Mouse (Mus musculus): ENCODE results near the gene Pagr1a. TPM values are rescaled to one million over a fixed set of nuclear protein-coding genes. Genes with fewer than 3 reads are reported as not detected.

Pagr1a gene
- polyA plus RNA-seq, 1 experiment from 2014 or later = 30.5 TPM

DNA sequence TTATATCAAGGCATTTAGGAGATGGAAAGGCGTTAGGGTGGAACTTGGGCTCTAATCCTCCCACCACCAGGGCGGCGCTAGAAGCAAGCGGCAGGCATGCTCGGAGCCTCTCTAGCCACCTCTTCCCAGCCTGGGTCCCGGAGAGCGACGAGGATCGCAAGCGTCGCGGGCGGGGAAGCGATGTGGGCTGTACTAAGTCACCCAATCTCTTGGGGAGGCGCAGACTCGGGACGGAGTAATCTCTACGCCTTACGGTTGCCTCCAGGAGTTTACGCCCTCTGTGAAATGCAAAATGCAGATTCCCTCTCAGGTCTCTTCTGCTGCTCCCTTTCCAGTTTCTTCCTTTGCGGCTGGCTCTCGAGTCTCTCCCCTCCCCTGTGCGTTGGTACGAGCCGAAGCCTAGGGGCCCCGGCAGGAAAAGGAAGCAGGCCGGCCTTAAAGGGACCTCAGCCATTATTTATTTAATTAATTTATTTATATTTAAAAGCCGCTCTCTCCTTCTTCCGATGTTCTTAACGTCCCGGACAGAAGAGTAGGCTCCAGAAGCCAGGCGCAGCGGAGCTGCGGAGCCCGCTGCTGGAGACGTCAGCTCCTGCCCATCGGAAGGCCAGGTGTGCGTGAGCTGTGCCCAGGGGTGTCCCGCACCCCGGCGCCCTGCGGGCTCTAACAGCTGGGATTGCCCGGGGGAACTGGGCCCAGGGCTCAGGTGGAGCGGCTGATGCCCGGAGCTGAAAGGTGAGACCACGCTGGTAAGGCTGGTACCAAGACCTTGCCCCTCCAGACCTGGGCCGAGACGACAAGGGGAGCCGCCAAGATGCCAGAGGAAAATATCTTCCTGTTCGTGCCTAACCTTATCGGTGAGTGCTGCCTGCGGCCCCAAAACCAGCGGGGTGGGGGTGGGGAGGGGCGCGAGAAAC, 40.9 kb downstream of the Pagr1a start, which contains the start of gene Cdiptos:
TSS of gene Cdiptos (minus strand) at position 149 of the 917 bp plus-strand sequence.
- peak; percentile 99 for DNase-seq (ENCODE audit: low spot score)
- H3K4me3 ChIP-seq (ENCODE audit: low read depth, low read length) = peak within 1 kb of the TSS; percentile 78
- peak within 1 kb of the TSS; percentile 88 for H3K4me2 ChIP-seq (ENCODE audit: low read depth, low read length)
- peaks cover 31% of the 10 kb centered on the region for H3K36me3 ChIP-seq (ENCODE audit: control insufficient read depth, insufficient read depth, low read length)
- H3K9ac ChIP-seq (ENCODE audit: low read depth, low read length) = peak within 1 kb of the TSS; percentile 89
- H3K9me3 ChIP-seq (ENCODE audit: control insufficient read depth, low read length) = no peaks in the 10 kb centered on the region
- H3K27me3 ChIP-seq (replicated peaks; ENCODE audit: control insufficient read depth, insufficient read depth, low read length) = no peaks in the 10 kb centered on the region
- peak; percentile 98 for ATAC-seq (ENCODE audit: low read depth)
- under 1% methylated on average over 42 of the region's 55 CpGs for WGBS
- H3K4me1 ChIP-seq (ENCODE audit: control insufficient read depth, insufficient read depth, low read length) = peaks cover 8% of the 10 kb centered on the region
- peak within 1 kb of the TSS; percentile 90 for H3K27ac ChIP-seq (replicated peaks; ENCODE audit: low read depth, low read length)

DNA sequence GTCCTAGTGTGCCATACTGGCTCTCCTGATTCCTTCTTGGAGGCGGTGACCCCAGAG, 41.4 kb downstream of the Pagr1a start, which contains the start of gene Cdipt:
TSS of gene Cdipt (plus strand) at position 22 of the 57 bp plus-strand sequence.
- Histone ChIP-seq H3K9ac (ENCODE audit: low read depth, low read length) (peak within 1 kb of the TSS; percentile 89), H3K4me1 (ENCODE audit: control insufficient read depth, insufficient read depth, low read length) (peaks cover 8% of the 10 kb centered on the region), H3K27ac (replicated peaks; ENCODE audit: low read depth, low read length) (peak within 1 kb of the TSS; percentile 90), H3K36me3 (ENCODE audit: control insufficient read depth, insufficient read depth, low read length) (peaks cover 28% of the 10 kb centered on the region), H3K9me3 (ENCODE audit: control insufficient read depth, low read length) (no peaks in the 10 kb centered on the region), H3K27me3 (replicated peaks; ENCODE audit: control insufficient read depth, insufficient read depth, low read length) (no peaks in the 10 kb centered on the region), H3K4me2 (ENCODE audit: low read depth, low read length) (peak within 1 kb of the TSS; percentile 88), H3K4me3 (ENCODE audit: low read depth, low read length) (peak within 1 kb of the TSS; percentile 78)
- ATAC-seq (ENCODE audit: low read depth) (no peak), DNase-seq (ENCODE audit: low spot score) (no peak)
- 0% methylated on average over 1 of the region's 1 CpGs for WGBS

DNA sequence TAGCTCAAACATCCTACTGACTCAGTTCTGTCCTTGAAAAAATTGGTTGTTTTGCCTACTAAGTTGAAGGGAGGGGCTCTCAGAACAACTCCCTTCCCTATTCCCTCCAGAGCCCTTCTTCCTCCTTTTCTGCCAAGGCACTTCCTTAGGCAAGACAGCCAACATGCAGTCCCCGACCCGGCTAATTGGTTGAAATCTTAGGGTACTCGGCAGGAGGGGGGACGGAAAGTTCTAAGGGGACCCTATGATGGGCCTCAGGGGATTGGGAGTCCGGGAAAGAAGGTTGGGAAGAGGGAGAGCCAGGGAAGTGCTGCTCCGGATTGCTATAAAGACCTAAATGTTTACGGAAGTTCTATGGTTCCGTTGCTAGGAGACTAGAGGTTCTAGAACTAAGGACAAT, 41.7 kb downstream of the Pagr1a start:
- peaks cover 28% of the 10 kb centered on the region for H3K36me3 ChIP-seq (ENCODE audit: control insufficient read depth, insufficient read depth, low read length)
- H3K27ac ChIP-seq (replicated peaks; ENCODE audit: low read depth, low read length) = no peak overlapping the region
- H3K27me3 ChIP-seq (replicated peaks; ENCODE audit: control insufficient read depth, insufficient read depth, low read length) = no peaks in the 10 kb centered on the region
- ATAC-seq (ENCODE audit: low read depth) (no peak; the same call in 1 of the 2 replicates), DNase-seq (ENCODE audit: low spot score) (no peak)
- 11% methylated on average over 8 of the region's 8 CpGs for WGBS
- peak overlapping the region; percentile 89; the same call in 1 of the 2 replicates for H3K9ac ChIP-seq (ENCODE audit: low read depth, low read length)
- H3K9me3 ChIP-seq (ENCODE audit: control insufficient read depth, low read length) = no peaks in the 10 kb centered on the region
- peaks cover 8% of the 10 kb centered on the region for H3K4me1 ChIP-seq (ENCODE audit: control insufficient read depth, insufficient read depth, low read length)
- H3K4me2 ChIP-seq (ENCODE audit: low read depth, low read length) = peak overlapping the region; percentile 88
- peak overlapping the region; percentile 78 for H3K4me3 ChIP-seq (ENCODE audit: low read depth, low read length)

DNA sequence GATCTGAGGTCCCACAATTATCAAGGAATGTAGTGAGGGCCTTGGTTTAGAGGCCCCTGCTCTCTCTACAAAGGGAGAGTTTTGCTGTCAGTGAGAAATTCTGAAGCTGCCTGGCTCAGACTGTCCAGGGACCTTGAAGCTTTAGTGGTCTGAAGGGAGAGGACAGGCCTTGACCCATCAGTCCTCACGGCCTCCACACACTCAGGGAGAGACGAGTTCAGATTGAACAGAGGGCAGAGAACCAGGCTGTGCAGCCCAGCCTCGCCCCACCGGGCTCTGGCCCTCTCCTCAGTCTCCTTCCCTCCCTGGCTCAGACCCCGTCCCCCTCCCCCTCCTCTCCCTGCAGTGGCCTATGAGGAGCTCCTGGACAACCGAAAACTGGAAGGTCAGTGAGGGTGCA, 49.8 kb downstream of the Pagr1a start:
- DNase-seq (ENCODE audit: low spot score) = no peak
- no peak for ATAC-seq (ENCODE audit: low read depth)

DNA sequence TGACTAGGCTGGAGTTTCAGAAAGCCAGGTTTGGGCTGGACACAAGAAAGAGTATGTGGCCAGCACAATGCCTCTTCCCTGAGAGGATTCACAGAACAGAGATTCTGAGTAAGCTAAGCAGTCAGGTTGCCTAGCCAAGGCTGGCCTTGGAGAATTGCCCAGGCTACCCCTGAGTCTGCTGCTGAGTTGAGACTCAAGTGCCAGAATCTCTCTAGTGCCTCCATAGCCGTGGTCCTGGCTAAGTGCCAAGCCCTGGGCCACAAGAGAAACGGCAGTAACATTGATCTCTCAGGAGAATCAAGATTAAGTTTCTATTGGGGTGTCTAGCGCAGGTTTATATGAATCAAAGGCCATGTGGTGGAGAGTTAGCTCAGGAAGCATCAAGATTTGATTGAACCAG, 51.6 kb downstream of the Pagr1a start:
- no peak overlapping the region for H3K27ac ChIP-seq (replicated peaks; ENCODE audit: low read depth, low read length)
- H3K36me3 ChIP-seq (ENCODE audit: control insufficient read depth, insufficient read depth, low read length) = no peaks in the 10 kb centered on the region
- no peak overlapping the region for H3K9ac ChIP-seq (ENCODE audit: low read depth, low read length)
- H3K4me2 ChIP-seq (ENCODE audit: low read depth, low read length) = no peak overlapping the region
- 58% methylated on average over 3 of the region's 3 CpGs for WGBS
- peaks cover 13% of the 10 kb centered on the region; the same call in 1 of the 2 replicates for H3K27me3 ChIP-seq (replicated peaks; ENCODE audit: control insufficient read depth, insufficient read depth, low read length)
- no peak overlapping the region for H3K4me3 ChIP-seq (ENCODE audit: low read depth, low read length)
- DNase-seq (ENCODE audit: low spot score) = no peak
- ATAC-seq (ENCODE audit: low read depth) = no peak
- no peaks in the 10 kb centered on the region for H3K9me3 ChIP-seq (ENCODE audit: control insufficient read depth, low read length)
- no peaks in the 10 kb centered on the region for H3K4me1 ChIP-seq (ENCODE audit: control insufficient read depth, insufficient read depth, low read length)

More for the DNA sequence above, 49.8 kb downstream of the Pagr1a start:
- no peaks in the 10 kb centered on the region for H3K36me3 ChIP-seq (ENCODE audit: control insufficient read depth, insufficient read depth, low read length)
- 62% methylated on average over 6 of the region's 6 CpGs for WGBS
- peaks cover 13% of the 10 kb centered on the region; the same call in 1 of the 2 replicates for H3K27me3 ChIP-seq (replicated peaks; ENCODE audit: control insufficient read depth, insufficient read depth, low read length)
- H3K9me3 ChIP-seq (ENCODE audit: control insufficient read depth, low read length) = no peaks in the 10 kb centered on the region
- H3K4me1 ChIP-seq (ENCODE audit: control insufficient read depth, insufficient read depth, low read length) = no peaks in the 10 kb centered on the region
- no peak overlapping the region for H3K27ac ChIP-seq (replicated peaks; ENCODE audit: low read depth, low read length)
- no peak overlapping the region for H3K4me3 ChIP-seq (ENCODE audit: low read depth, low read length)
- H3K9ac ChIP-seq (ENCODE audit: low read depth, low read length) = no peak overlapping the region
- H3K4me2 ChIP-seq (ENCODE audit: low read depth, low read length) = no peak overlapping the region

Small RNAs within 50 kb of the gene (microRNA-seq; reads per million reads assigned to microRNA genes)
- not detected for gene Gm44343 (ENCODE audit: borderline number of aligned reads)

Other genes starting within 250 kb of the Pagr1a start
- gene Ypel3, start 240.4 kb downstream of the Pagr1a start, polyA plus RNA-seq (2014; fragmentation: Nextera tagmentation; extraction: Ambion mirVana) = 117 and 123 TPM in 2 replicates
- gene Tbx6, start 235.9 kb downstream of the Pagr1a start, polyA plus RNA-seq (2014; fragmentation: Nextera tagmentation; extraction: Ambion mirVana) = 0.24 and 0.35 TPM in 2 replicates
- gene Ppp4c, start 224.9 kb downstream of the Pagr1a start, polyA plus RNA-seq (2014; fragmentation: Nextera tagmentation; extraction: Ambion mirVana) = 214 and 256 TPM in 2 replicates
- gene Fam57b, start 219.7 kb downstream of the Pagr1a start, polyA plus RNA-seq (2014; fragmentation: Nextera tagmentation; extraction: Ambion mirVana) = 1.1 and 1.9 TPM in 2 replicates
- not detected in 2 replicates for gene 4930451I11Rik, start 185.7 kb downstream of the Pagr1a start, polyA plus RNA-seq (2014; fragmentation: Nextera tagmentation; extraction: Ambion mirVana)
- gene Doc2a, start 169.9 kb downstream of the Pagr1a start, polyA plus RNA-seq (2014; fragmentation: Nextera tagmentation; extraction: Ambion mirVana) = 1.7 and 2.0 TPM in 2 replicates
- gene Hirip3, start 155.4 kb downstream of the Pagr1a start, polyA plus RNA-seq (2014; fragmentation: Nextera tagmentation; extraction: Ambion mirVana) = 13.2 and 14.8 TPM in 2 replicates
- gene Ino80e, start 155.0 kb downstream of the Pagr1a start, polyA plus RNA-seq (2014; fragmentation: Nextera tagmentation; extraction: Ambion mirVana) = 75.0 and 86.1 TPM in 2 replicates
- 29.1 and 31.9 TPM in 2 replicates for gene Taok2, start 132.6 kb downstream of the Pagr1a start, polyA plus RNA-seq (2014; fragmentation: Nextera tagmentation; extraction: Ambion mirVana)
- gene Tmem219, start 94.4 kb downstream of the Pagr1a start, polyA plus RNA-seq (2014; fragmentation: Nextera tagmentation; extraction: Ambion mirVana) = 30.2 and 33.2 TPM in 2 replicates
- gene Kctd13, start 88.5 kb downstream of the Pagr1a start, polyA plus RNA-seq (2014; fragmentation: Nextera tagmentation; extraction: Ambion mirVana) = 13.7 and 16.8 TPM in 2 replicates
- 0.29 and 0.61 TPM in 2 replicates for gene Asphd1, start 67.8 kb downstream of the Pagr1a start, polyA plus RNA-seq (2014; fragmentation: Nextera tagmentation; extraction: Ambion mirVana)
- gene Sez6l2, start 66.8 kb downstream of the Pagr1a start, polyA plus RNA-seq (2014; fragmentation: Nextera tagmentation; extraction: Ambion mirVana) = 1.6 and 2.1 TPM in 2 replicates
- 88.0 and 98.2 TPM in 2 replicates for gene Cdipt, start 41.4 kb downstream of the Pagr1a start, polyA plus RNA-seq (2014; fragmentation: Nextera tagmentation; extraction: Ambion mirVana)
- gene Cdiptos, start 41.3 kb downstream of the Pagr1a start, polyA plus RNA-seq (2014; fragmentation: Nextera tagmentation; extraction: Ambion mirVana) = 1.3 and 1.8 TPM in 2 replicates
- gene Mvp, start 2.7 kb downstream of the Pagr1a start, polyA plus RNA-seq (2014; fragmentation: Nextera tagmentation; extraction: Ambion mirVana) = 9.5 and 9.9 TPM in 2 replicates
- 0.39 TPM in 1 of 2 replicates, not detected in the other for gene Pagr1b, start 868 bp downstream of the Pagr1a start, polyA plus RNA-seq (2014; fragmentation: Nextera tagmentation; extraction: Ambion mirVana)
- 53.5 and 66.6 TPM in 2 replicates for gene Gm42742, start 3.7 kb upstream of the Pagr1a start, polyA plus RNA-seq (2014; fragmentation: Nextera tagmentation; extraction: Ambion mirVana)
- gene Prrt2, start 3.9 kb upstream of the Pagr1a start, polyA plus RNA-seq (2014; fragmentation: Nextera tagmentation; extraction: Ambion mirVana) = 19.5 and 21.6 TPM in 2 replicates
- 57.3 TPM in 2 replicates for gene Maz, start 9.7 kb upstream of the Pagr1a start, polyA plus RNA-seq (2014; fragmentation: Nextera tagmentation; extraction: Ambion mirVana)
- 74.9 and 96.4 TPM in 2 replicates for gene Kif22, start 25.1 kb upstream of the Pagr1a start, polyA plus RNA-seq (2014; fragmentation: Nextera tagmentation; extraction: Ambion mirVana)
- not detected in 2 replicates for gene Zg16, start 70.0 kb upstream of the Pagr1a start, polyA plus RNA-seq (2014; fragmentation: Nextera tagmentation; extraction: Ambion mirVana)
- gene AI467606, start 74.0 kb upstream of the Pagr1a start, polyA plus RNA-seq (2014; fragmentation: Nextera tagmentation; extraction: Ambion mirVana) = 3.8 and 4.5 TPM in 2 replicates
- 4.8 and 6.8 TPM in 2 replicates for gene Qprt, start 104.9 kb upstream of the Pagr1a start, polyA plus RNA-seq (2014; fragmentation: Nextera tagmentation; extraction: Ambion mirVana)
- 0.32 and 0.34 TPM in 2 replicates for gene Spn, start 120.5 kb upstream of the Pagr1a start, polyA plus RNA-seq (2014; fragmentation: Nextera tagmentation; extraction: Ambion mirVana)
- 45.4 and 55.1 TPM in 2 replicates for gene Cd2bp2, start 178.7 kb upstream of the Pagr1a start, polyA plus RNA-seq (2014; fragmentation: Nextera tagmentation; extraction: Ambion mirVana)
- 25.0 and 27.1 TPM in 2 replicates for gene Tbc1d10b, start 191.1 kb upstream of the Pagr1a start, polyA plus RNA-seq (2014; fragmentation: Nextera tagmentation; extraction: Ambion mirVana)
- gene Mylpf, start 191.5 kb upstream of the Pagr1a start, polyA plus RNA-seq (2014; fragmentation: Nextera tagmentation; extraction: Ambion mirVana) = 1,018 and 1,489 TPM in 2 replicates
- 14.0 and 17.2 TPM in 2 replicates for gene Zfp553, start 215.7 kb upstream of the Pagr1a start, polyA plus RNA-seq (2014; fragmentation: Nextera tagmentation; extraction: Ambion mirVana)
- 12.5 and 15.9 TPM in 2 replicates for gene Sept1, start 215.8 kb upstream of the Pagr1a start, polyA plus RNA-seq (2014; fragmentation: Nextera tagmentation; extraction: Ambion mirVana)
- 53.4 and 54.0 TPM in 2 replicates for gene Zfp771, start 226.9 kb upstream of the Pagr1a start, polyA plus RNA-seq (2014; fragmentation: Nextera tagmentation; extraction: Ambion mirVana)
- gene Dctpp1, start 243.4 kb upstream of the Pagr1a start, polyA plus RNA-seq (2014; fragmentation: Nextera tagmentation; extraction: Ambion mirVana) = 154 and 157 TPM in 2 replicates

All from embryonic facial prominence, embryonic 14.5 days (tissue).